Mouse (Mus musculus) kidney, postnatal 4 days (tissue): ENCODE results near the gene Glyctk.
A peak's percentile ranks its signal among the peaks of the same experiment; 100 is the strongest.

Source experiments
- DNase-seq, 2 experiments: peaks; one replicate each; pipeline ENCODE4 v3.0.0; 2021; ENCODE audit warnings: mixed read lengths in 2 of 2

The Glyctk gene

DNA sequence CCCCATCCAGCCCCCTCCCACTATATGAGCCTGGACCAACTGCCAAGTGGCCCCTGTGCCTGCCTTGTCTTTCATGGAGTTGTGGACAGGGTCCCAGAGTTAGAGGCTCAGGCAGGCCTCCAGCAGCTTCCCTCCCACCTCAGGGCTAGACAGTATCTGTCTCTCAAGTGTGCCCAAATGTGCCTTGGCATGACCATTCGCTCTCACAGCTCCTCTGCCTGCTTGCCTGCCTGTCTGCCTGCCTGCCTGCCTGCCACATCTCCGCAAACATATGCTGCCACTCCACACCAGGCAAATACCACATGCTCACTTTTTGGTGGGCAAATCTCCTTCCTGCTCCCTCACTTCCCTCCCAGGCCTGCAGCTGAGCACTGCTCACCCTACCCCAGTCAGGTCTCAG is 12.4 kb downstream of the Glyctk start:
- no peak for DNase-seq

DNA sequence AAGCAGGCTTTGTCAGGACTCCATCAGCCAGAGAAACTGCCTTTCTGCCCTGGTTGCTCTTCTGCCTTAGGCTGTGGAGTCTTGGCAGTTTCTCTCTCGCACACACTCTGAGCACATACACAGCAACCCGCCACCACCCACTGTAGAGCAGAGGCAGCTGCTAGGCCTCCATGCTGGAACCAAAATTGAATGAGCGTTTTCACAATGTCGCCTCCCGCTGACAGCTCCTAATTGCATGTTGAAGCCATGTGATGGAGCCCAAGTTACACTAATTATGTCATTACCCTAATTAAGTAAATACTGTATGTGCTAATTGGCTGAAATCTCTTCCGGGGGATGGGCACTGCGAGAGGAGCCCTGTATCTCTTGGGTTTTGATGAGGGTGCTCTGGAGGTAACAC is 13.8 kb downstream of the Glyctk start:
- no peak for DNase-seq

GRCm38 (mm10) chr9:106141955-106142354 is 16.0 kb downstream of the Glyctk start:
- DNase-seq = no peak

- peak; percentile 43 to 56 for DNase-seq
Measured at GRCm38 (mm10) chr9:106139763-106140162, 18.2 kb downstream of the Glyctk start.

DNA sequence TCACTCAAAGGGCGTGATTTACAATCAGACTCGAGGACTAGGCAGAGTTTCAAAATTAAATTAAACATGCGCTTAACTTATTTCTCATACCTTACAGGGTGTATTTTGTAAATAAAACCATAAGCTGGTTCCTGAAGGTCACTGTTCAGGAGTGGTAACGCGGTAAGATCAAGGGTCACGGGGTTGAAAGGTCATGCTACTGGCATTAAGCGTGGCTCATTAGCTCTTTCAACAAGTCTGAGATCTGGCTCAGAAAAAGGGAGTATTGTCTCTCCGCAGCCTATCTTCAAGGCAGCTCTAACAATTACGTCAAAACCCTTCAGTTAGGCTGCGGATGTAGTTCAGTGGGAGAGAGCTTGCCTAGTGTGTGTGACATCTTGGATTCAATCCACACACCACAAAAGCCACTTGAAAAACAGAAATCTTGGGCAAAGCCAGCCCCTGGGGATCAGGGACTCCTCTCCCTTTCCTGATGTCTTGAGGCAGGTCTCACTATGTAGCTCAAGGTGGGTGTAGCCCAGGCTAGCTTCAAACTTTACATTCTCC is 20.2 kb downstream of the Glyctk start:
- no peak for DNase-seq

GRCm38 (mm10) chr9:106130250-106130649 is 27.7 kb downstream of the Glyctk start:
- no peak for DNase-seq

DNA sequence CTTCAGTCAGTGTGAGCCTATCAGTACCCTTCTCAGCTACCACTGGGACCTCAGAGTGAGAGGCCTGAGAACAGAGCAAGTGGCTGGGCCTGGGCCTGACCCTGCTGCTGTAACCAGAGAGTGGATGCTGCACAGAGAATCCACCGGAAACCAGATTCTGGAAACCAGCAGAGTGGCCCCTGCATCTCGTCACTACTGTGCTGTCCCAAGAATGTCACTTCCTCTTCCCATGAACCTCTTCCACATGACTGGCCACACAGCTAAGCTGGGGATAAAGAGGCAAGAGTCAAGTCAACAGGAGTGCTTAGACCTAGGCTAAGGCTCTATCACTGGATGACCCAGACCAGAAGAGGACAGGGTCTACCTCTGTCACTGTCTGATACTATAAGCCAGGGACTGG is 28.9 kb downstream of the Glyctk start:
- DNase-seq = no peak

DNA sequence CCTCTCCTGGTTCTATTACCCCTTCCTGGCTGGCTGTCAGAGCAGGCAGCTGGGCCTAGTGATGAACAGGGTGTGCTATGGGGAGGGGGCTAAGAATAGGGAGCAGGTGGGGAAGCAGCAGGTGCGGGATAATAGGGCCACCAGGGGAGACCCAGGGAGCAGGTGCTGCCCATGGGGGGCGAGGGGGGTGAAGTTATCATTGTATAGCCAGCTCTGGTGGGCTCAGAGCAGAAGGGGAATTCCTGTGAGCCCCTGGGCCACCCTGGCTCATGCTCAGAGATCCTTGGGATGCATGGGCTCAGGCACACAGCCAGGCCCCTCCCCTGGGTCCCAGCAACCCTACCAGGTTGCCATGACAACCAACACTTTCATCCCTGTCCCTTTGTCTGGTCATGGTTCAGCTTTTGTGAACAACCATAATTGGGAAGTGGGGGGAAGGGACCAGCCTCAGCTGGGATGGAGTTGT is 31.1 kb downstream of the Glyctk start:
- no peak for DNase-seq

DNA sequence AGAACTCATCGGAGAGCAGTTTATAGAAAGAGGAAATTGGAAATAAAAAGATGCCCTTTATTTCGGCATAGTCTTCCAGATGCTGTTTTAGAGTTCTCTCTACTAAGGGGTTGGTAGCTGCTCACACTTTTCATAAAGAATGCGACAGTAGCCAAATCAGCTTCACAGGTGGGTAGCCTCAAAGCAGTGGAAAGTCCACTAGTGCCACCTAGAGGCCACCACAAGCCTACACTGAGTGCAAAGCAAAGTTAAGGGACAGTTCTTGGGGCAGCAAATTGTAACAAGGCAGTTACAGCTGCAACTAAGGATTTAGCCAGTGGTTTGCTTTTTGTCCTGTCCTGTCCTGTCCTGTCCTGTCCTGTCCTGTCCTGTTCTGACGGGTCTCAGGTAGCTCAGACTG is 34.3 kb downstream of the Glyctk start:
- peak; percentile 54 to 62 for DNase-seq

DNA sequence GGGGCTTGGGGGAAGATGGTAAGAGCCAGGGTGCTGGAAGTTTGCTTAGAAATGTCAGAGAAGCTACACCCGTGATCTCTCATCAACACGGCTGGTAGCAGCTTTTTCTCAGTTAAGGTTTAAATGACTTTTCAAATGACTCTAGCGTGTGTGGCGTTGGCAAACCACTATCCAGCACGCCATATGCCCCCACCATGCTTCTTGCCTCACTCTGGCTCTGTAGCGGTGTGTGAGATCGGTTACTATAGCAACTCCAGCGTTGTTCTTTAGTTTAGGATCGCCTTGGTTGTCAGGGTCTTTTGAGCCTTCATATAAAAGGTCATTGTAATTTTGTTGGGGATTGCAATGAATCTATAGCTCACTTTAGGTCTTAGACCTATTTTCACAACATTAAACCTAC is 38.9 kb downstream of the Glyctk start:
- DNase-seq = no peak

DNA sequence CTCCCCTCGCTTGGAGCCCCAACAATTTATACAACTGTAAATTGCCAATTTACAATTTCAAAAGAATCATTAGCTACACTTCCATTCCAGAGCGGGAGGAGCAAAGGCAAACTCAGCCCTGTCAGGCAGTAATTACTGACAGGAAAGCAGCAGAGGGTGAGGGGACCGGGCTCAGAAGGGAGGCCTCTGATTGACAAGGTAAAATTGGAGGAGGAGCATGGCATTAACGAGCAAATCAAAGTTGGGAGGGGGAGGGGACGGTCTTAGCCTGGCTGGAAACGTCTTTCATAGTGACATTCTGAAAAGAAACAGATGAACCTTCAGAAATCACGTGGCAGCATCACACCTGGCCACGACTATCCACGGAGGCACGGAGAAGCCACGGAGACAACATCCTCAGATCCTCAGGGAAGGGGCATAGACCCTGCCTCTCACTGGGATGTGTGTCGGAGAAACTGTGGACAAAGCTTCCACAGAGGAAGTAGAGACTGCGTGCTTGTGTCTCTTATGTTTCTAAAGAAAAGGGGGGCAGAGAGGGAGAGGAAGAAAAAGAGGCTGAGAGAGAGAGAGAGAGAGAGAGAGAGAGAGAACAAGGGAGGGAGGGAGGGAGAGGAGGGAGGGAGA is 42.0 kb downstream of the Glyctk start:
- DNase-seq = peak in 1 of 2 experiments; percentile 14

GRCm38 (mm10) chr9:106112770-106113423 is 45.0 kb downstream of the Glyctk start:
- peak; percentile 89 to 91 for DNase-seq

- DNase-seq = no peak
Measured at GRCm38 (mm10) chr9:106106241-106106640, 51.7 kb downstream of the Glyctk start.

- peak; percentile 32 to 56 for DNase-seq
Measured at GRCm38 (mm10) chr9:106104401-106104800, 53.5 kb downstream of the Glyctk start.
